Mouse (Mus musculus): Measurements from ENCODE around the gene Akap14. TPM values are rescaled to one million over a fixed set of nuclear protein-coding genes. Genes with fewer than 3 reads are reported as not detected.
"Not testable (repeated sequence)": the region's sequence is repeated elsewhere in the genome, so short reads cannot be mapped to it uniquely, and the experiment has no call there.

The Akap14 gene
- total and polyA plus RNA-seq, 3 experiments = 0.08 TPM; not detected in 2

DNA sequence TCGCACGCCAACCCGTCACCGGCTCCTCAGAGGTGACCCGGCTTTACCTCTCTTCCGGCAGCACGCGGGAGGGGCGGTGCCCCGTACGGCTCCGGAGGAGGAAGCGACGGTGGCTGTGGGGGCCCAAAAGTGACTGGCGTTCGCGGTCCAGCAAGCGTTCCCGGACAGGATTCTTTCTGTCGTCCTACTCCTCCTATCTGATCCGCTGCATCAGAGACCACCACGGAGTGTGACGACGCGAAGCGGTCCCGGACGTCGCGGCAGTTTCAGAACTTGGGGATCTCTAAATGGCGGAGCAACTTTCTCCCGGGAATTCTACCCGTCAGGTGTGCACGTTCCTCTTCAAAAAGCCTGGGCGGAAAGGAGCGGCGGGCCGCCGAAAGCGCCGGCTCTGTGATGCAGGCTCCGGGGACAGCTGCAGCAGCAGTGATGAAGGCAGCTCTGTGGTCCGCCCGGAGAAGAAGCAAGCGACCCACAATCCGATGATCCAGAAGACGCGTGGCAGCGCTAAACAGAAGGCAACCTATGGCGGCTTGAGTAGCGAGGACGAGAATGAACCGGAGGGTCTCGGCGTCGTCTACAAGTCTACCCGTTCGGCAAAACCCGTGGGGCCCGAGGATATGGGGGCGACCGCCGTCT lies 22.6 kb upstream of the Akap14 start, which contains the start of the genes Ndufa1 and Rnf113a1 (continued):
- no peak for TF ChIP-seq ZNF384 (IDR thresholded peaks at IDR 0.05; ENCODE audit: low read depth, low read length)
- TF ChIP-seq NELFE (IDR thresholded peaks at IDR 0.05; ENCODE audit: low read depth, low read length) = peak; percentile 56
- no peak for TF ChIP-seq MAFK (IDR thresholded peaks at IDR 0.05; ENCODE audit: borderline replicate concordance, low read depth, low read length)

DNA sequence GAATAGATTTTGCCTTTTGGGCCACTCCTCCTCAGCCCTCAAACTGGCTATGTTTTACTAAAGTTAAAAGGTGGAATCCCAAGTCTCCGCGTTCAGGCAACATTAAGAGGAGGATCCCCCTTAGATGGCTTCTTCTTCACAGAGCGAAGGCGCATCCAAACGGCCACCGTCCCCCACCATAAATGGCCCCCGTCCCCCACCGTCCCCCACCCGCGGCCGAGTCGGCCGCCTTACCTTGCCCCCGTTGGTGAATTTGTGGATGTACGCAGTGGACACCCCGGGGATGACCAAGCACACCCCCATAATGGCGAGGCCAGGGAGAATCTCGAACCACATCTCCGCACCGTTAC lies 22.1 kb upstream of the Akap14 start:
- no peak for TF ChIP-seq MAZ (IDR thresholded peaks at IDR 0.05; ENCODE audit: low read depth, low read length)
- TF ChIP-seq POLR2A (IDR thresholded peaks at IDR 0.05; ENCODE audit: control insufficient read depth in 1 of 2, insufficient read depth in 1 of 2, low read depth in 1 of 2, low read length in 2 of 2, poor library complexity in 1 of 2) = 0 out of 4 replicates have a peak, but pooled peaks of 1 of the 2 experiments have one; percentile 3
- DNase-seq (ENCODE audit: low read depth, low spot score) = no peak
- Histone ChIP-seq H3K27me3 (ENCODE audit: control insufficient read depth in 1 of 2, insufficient read depth in 2 of 2, low read length in 2 of 2) (no peaks in the 10 kb centered on the region), H3K9me3 (replicated peaks; ENCODE audit: insufficient read depth, low read length) (no peaks in the 10 kb centered on the region), H3K4me1 (ENCODE audit: control insufficient read depth in 1 of 2, insufficient read depth in 2 of 2, low read length in 2 of 2) (peaks cover 0 to 4% of the 10 kb centered on the region in 2 experiments), H3K9ac (ENCODE audit: control insufficient read depth, low read depth, low read length, poor library complexity, severe bottlenecking) (peak overlapping the region; percentile 81), H3K27ac (ENCODE audit: control insufficient read depth, low read depth, low read length) (peak overlapping the region; percentile 34), H3K4me3 (ENCODE audit: control insufficient read depth in 1 of 2, insufficient read depth in 1 of 2, low read depth in 2 of 2, low read length in 2 of 2) (peak overlapping the region; percentile 92 to 100), H3K79me2 (ENCODE audit: control insufficient read depth, insufficient read depth, low read length, poor library complexity) (peaks cover 20% of the 10 kb centered on the region), H3K36me3 (ENCODE audit: control insufficient read depth in 1 of 2, insufficient read depth in 2 of 2, low read length in 2 of 2) (peaks cover 0 to 7% of the 10 kb centered on the region in 2 experiments; a peak in 3 of 4 replicates)

DNA sequence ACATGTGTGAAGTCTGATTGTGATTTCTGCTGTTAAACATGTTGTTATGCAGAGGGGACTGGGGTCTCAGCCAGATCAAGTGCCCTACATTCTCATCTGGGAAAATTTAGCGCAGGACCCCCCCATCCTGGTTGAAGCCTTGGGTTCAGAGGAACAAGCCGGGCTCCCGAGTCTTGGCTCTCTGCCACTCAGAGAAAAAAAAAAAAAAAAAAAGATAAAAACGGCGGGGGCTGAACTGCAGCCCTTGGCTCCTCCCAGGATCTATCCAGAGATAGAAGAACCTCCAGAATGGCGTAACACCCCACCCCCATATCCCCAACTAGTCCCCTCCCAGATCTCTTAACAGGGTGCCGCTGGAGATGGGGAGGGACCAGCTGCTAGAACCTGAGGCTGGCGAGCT lies 15.8 kb upstream of the Akap14 start:
- H3K27me3 ChIP-seq (ENCODE audit: control insufficient read depth in 1 of 2, insufficient read depth in 2 of 2, low read length in 2 of 2); H3K36me3 ChIP-seq (ENCODE audit: control insufficient read depth in 1 of 2, insufficient read depth in 2 of 2, low read length in 2 of 2); H3K27ac ChIP-seq (ENCODE audit: control insufficient read depth, low read depth, low read length); H3K9me3 ChIP-seq (replicated peaks; ENCODE audit: insufficient read depth, low read length); H3K79me2 ChIP-seq (ENCODE audit: control insufficient read depth, insufficient read depth, low read length, poor library complexity); H3K4me1 ChIP-seq (ENCODE audit: control insufficient read depth in 1 of 2, insufficient read depth in 2 of 2, low read length in 2 of 2): not testable (repeated sequence)
- H3K4me3 ChIP-seq (ENCODE audit: control insufficient read depth in 1 of 2, insufficient read depth in 1 of 2, low read depth in 2 of 2, low read length in 2 of 2) = peak overlapping the region; percentile 36 to 43; a peak in 3 of 4 replicates
- DNase-seq (ENCODE audit: low read depth, low spot score) = peak; percentile 42
- peak overlapping the region; percentile 34 for H3K9ac ChIP-seq (ENCODE audit: control insufficient read depth, low read depth, low read length, poor library complexity, severe bottlenecking)
- TF ChIP-seq ZNF384 (IDR thresholded peaks at IDR 0.05; ENCODE audit: low read depth, low read length) = peak; percentile 90

DNA sequence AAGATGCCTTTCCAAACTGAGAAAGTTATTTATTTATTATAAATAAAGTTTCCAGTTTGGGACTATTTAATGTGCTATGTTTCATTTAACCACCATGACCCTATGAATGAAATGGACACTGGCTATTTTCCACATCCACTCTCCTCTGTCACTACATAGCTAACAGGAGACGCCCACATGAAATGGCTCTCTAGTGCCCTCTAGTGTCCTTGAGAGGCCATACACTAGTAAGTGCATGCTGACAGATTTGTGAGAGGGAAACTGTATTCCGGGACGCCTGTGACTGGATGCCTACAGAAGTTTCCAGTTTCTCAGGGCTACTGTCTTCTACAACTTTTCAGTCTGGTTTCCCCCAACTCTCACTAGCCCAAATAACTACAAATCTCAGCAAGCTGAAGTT lies 1.6 kb downstream of the Akap14 start:
- H3K36me3 ChIP-seq (ENCODE audit: control insufficient read depth in 1 of 2, insufficient read depth in 2 of 2, low read length in 2 of 2) = no peaks in the 10 kb centered on the region
- no peak overlapping the region for H3K27ac ChIP-seq (ENCODE audit: control insufficient read depth, low read depth, low read length)
- no peaks in the 10 kb centered on the region for H3K27me3 ChIP-seq (ENCODE audit: control insufficient read depth in 1 of 2, insufficient read depth in 2 of 2, low read length in 2 of 2)
- H3K9me3 ChIP-seq (replicated peaks; ENCODE audit: insufficient read depth, low read length) = no peaks in the 10 kb centered on the region
- peak; percentile 43 for TF ChIP-seq RAD21 (IDR thresholded peaks at IDR 0.05; ENCODE audit: low read depth, low read length)
- 0 out of 2 replicates have a peak, but pooled peaks have one; percentile 25 for TF ChIP-seq SMC3 (IDR thresholded peaks at IDR 0.05; ENCODE audit: low read depth, low read length)
- peak; percentile 45 to 74 (median 66) for TF ChIP-seq CTCF (IDR thresholded peaks at IDR 0.05 in 2 of 3, conservative IDR thresholded peaks at IDR 0.05 in 1 of 3; ENCODE audit: control insufficient read depth in 1 of 3, insufficient read depth in 1 of 3, low read depth in 2 of 3, low read length in 3 of 3, poor library complexity in 1 of 3, severe bottlenecking in 1 of 3)
- no peak for TF ChIP-seq RCOR1 (IDR thresholded peaks at IDR 0.05; ENCODE audit: low read depth, low read length)
- TF ChIP-seq GABPA (IDR thresholded peaks at IDR 0.05; ENCODE audit: low read depth, low read length) = no peak
- TF ChIP-seq MYC (IDR thresholded peaks at IDR 0.05; ENCODE audit: low read depth, low read length) = 0 out of 2 replicates have a peak, but pooled peaks have one; percentile 26
- H3K4me3 ChIP-seq (ENCODE audit: control insufficient read depth in 1 of 2, insufficient read depth in 1 of 2, low read depth in 2 of 2, low read length in 2 of 2) = no peak overlapping the region
- no peak overlapping the region for H3K9ac ChIP-seq (ENCODE audit: control insufficient read depth, low read depth, low read length, poor library complexity, severe bottlenecking)
- H3K79me2 ChIP-seq (ENCODE audit: control insufficient read depth, insufficient read depth, low read length, poor library complexity) = no peaks in the 10 kb centered on the region
- DNase-seq (ENCODE audit: low read depth, low spot score) = peak; percentile 70
- H3K4me1 ChIP-seq (ENCODE audit: control insufficient read depth in 1 of 2, insufficient read depth in 2 of 2, low read length in 2 of 2) = no peaks in the 10 kb centered on the region

All from MEL (cell line).